Mouse (Mus musculus) brain, embryonic 14.5 days (tissue): ENCODE measurements around the gene Il23r. TPM values are rescaled to one million over a fixed set of nuclear protein-coding genes. Genes with fewer than 3 reads are reported as not detected.
A peak's percentile ranks its signal among the peaks of the same experiment; 100 is the strongest.

Experiments
- DNase-seq: peaks from one replicate; pipeline ENCODE4 v3.0.0-alpha.2; 2011; ENCODE audit warnings: low read depth
- CTCF ChIP-seq: fragments of 200-500 bp; IDR thresholded peaks from 2 replicates; pipeline ENCODE4 v1.5.1; 2012; ENCODE audit warnings: inconsistent platforms, mild to moderate bottlenecking, moderate library complexity, borderline replicate concordance; ENCODE audit not compliant: insufficient read depth, insufficient read length; ENCODE audit errors: extremely low read depth
- POLR2A ChIP-seq: fragments of 200-500 bp; IDR thresholded peaks from 2 replicates; pipeline ENCODE4 v1.6.1; 2012; ENCODE audit warnings: mild to moderate bottlenecking, inconsistent platforms, borderline replicate concordance; ENCODE audit not compliant: poor library complexity, insufficient read depth, insufficient read length, severe bottlenecking; ENCODE audit errors: extremely low read depth
- polyA plus RNA-seq: library from polyadenylated mRNA; depleted of rRNA; stranded (reverse); fragments of >200 nt; gene quantifications from 2 replicates; pipeline ENCODE4 v1.2.3, GENCODE M21; 2012; rRNA removed

The Il23r gene
- polyA plus RNA-seq, 1 experiment: not detected

GRCm38 (mm10) chr6:67413378-67413777, 78.3 kb downstream of the Il23r start:
- DNase-seq: no peak
- TF ChIP-seq POLR2A (no peak), CTCF (no peak)

- DNase-seq: peak; percentile 69
- no peak for TF ChIP-seq POLR2A
- no peak for TF ChIP-seq CTCF
These were observed 86.4 kb downstream of the Il23r start for GRCm38 (mm10) chr6:67405281-67405682.

GRCm38 (mm10) chr6:67399551-67399950, 92.1 kb downstream of the Il23r start:
- DNase-seq: no peak
- TF ChIP-seq POLR2A (no peak), CTCF (no peak)

- DNase-seq: peak; percentile 18
- TF ChIP-seq POLR2A: no peak
- TF ChIP-seq CTCF: no peak
These were observed 115.7 kb downstream of the Il23r start, which contains the start of gene Il12rb2 for GRCm38 (mm10) chr6:67375982-67376391. Gene Il12rb2, minus strand, starts transcription at chr6:67376188.

Other genes with a start within 250 kb of the Il23r start
- gene Il12rb2, start 115.7 kb downstream of the Il23r start, polyA plus RNA-seq: 0.18 and 0.27 TPM in 2 replicates
- 5.2 and 7.1 TPM in 2 replicates for gene Tacstd2, start 43.9 kb upstream of the Il23r start, polyA plus RNA-seq